Mouse (Mus musculus): Measurements from ENCODE around the gene Lrrc3b. TPM values are rescaled to one million over a fixed set of nuclear protein-coding genes. Genes with fewer than 3 reads are reported as not detected.

Lrrc3b gene
- total and polyA plus RNA-seq, 3 experiments: 31.7 to 39.8 (median 32.0) TPM

GRCm38 (mm10) chr14:15365045-15365444 lies 73.7 kb downstream of the Lrrc3b start:
- no peak overlapping the region for H3K9ac ChIP-seq (ENCODE audit: low read depth, low read length)
- intact Hi-C loops (cut with DNase I): no loop called here
- peaks cover 4% of the 10 kb centered on the region; the same call in 1 of the 2 replicates for H3K4me1 ChIP-seq (ENCODE audit: control insufficient read depth, insufficient read depth, low read length)
- no peak for DNase-seq
- no peaks in the 10 kb centered on the region for H3K79me2 ChIP-seq (replicated peaks; ENCODE audit: control insufficient read depth, insufficient read depth, low read length)
- no peak for TF ChIP-seq EP300 (IDR thresholded peaks at IDR 0.05; ENCODE audit: insufficient read depth, low read depth, low read length)
- no peak for TF ChIP-seq POLR2A (IDR thresholded peaks at IDR 0.05; ENCODE audit: insufficient read depth, low read depth, low read length)
- TF ChIP-seq CTCF (IDR thresholded peaks at IDR 0.05): no peak
- H3K36me3 ChIP-seq (ENCODE audit: control insufficient read depth, insufficient read depth, low read length): peaks cover 4% of the 10 kb centered on the region
- 94% methylated on average over 6 of the region's 6 CpGs for WGBS
- H3K4me3 ChIP-seq: no peak overlapping the region
- H3K27ac ChIP-seq: no peak overlapping the region
- H3K27me3 ChIP-seq (ENCODE audit: control insufficient read depth, insufficient read depth, low read length): no peaks in the 10 kb centered on the region

DNA sequence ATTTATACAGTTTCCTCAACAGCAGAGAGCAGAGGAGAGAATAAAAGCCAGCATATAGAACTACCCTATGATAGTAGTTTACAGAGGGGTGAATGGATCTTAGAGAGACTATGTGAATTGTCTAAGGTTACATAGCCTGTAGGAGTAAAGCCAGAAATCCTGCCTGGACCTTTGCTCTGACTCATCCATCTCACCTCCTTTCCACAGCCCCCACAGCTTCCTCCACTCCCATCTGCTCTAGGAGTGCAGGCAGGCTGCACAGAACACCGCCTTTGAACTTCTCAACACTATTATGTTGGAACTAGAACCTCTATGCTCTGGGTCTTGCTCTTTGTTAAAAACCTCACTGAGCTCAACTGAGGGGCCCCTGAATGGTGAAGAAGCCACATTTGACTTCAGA lies 78.9 kb downstream of the Lrrc3b start:
- Histone ChIP-seq H3K36me3 (ENCODE audit: control insufficient read depth, insufficient read depth, low read length) (peaks cover 11% of the 10 kb centered on the region), H3K27me3 (ENCODE audit: control insufficient read depth, insufficient read depth, low read length) (no peaks in the 10 kb centered on the region), H3K4me1 (ENCODE audit: control insufficient read depth, insufficient read depth, low read length) (peaks cover 9% of the 10 kb centered on the region), H3K27ac (no peak overlapping the region), H3K9ac (ENCODE audit: low read depth, low read length) (no peak overlapping the region), H3K4me3 (no peak overlapping the region), H3K79me2 (replicated peaks; ENCODE audit: control insufficient read depth, insufficient read depth, low read length) (no peaks in the 10 kb centered on the region)
- 56% methylated on average over 1 of the region's 1 CpGs for WGBS
- DNase-seq: no peak
- TF ChIP-seq EP300 (IDR thresholded peaks at IDR 0.05; ENCODE audit: insufficient read depth, low read depth, low read length) (no peak), CTCF (IDR thresholded peaks at IDR 0.05) (no peak), POLR2A (IDR thresholded peaks at IDR 0.05; ENCODE audit: insufficient read depth, low read depth, low read length) (no peak)
- intact Hi-C loops (cut with DNase I): loop anchor here (5.0 kb wide), 1 partner anchor 162 kb away; no protein-coding TSS in a partner anchor

GRCm38 (mm10) chr14:15359134-15359533 lies 79.7 kb downstream of the Lrrc3b start:
- no peak overlapping the region for H3K9ac ChIP-seq (ENCODE audit: low read depth, low read length)
- H3K27ac ChIP-seq: no peak overlapping the region
- 74% methylated on average over 3 of the region's 3 CpGs for WGBS
- H3K27me3 ChIP-seq (ENCODE audit: control insufficient read depth, insufficient read depth, low read length): no peaks in the 10 kb centered on the region
- no peak overlapping the region for H3K4me3 ChIP-seq
- peaks cover 9% of the 10 kb centered on the region for H3K4me1 ChIP-seq (ENCODE audit: control insufficient read depth, insufficient read depth, low read length)
- intact Hi-C loops (cut with DNase I): loop anchor here (5.0 kb wide), 1 partner anchor 163 kb away; no protein-coding TSS in a partner anchor
- DNase-seq: no peak
- TF ChIP-seq CTCF (IDR thresholded peaks at IDR 0.05) (no peak), POLR2A (IDR thresholded peaks at IDR 0.05; ENCODE audit: insufficient read depth, low read depth, low read length) (no peak), EP300 (IDR thresholded peaks at IDR 0.05; ENCODE audit: insufficient read depth, low read depth, low read length) (no peak)
- H3K36me3 ChIP-seq (ENCODE audit: control insufficient read depth, insufficient read depth, low read length): peaks cover 11% of the 10 kb centered on the region
- H3K79me2 ChIP-seq (replicated peaks; ENCODE audit: control insufficient read depth, insufficient read depth, low read length): no peaks in the 10 kb centered on the region

- Histone ChIP-seq H3K4me1 (ENCODE audit: control insufficient read depth, insufficient read depth, low read length) (peaks cover 7% of the 10 kb centered on the region), H3K9ac (ENCODE audit: low read depth, low read length) (no peak overlapping the region), H3K27ac (no peak overlapping the region), H3K27me3 (ENCODE audit: control insufficient read depth, insufficient read depth, low read length) (no peaks in the 10 kb centered on the region), H3K79me2 (replicated peaks; ENCODE audit: control insufficient read depth, insufficient read depth, low read length) (no peaks in the 10 kb centered on the region), H3K4me3 (no peak overlapping the region), H3K36me3 (ENCODE audit: control insufficient read depth, insufficient read depth, low read length) (peaks cover 11% of the 10 kb centered on the region)
- intact Hi-C loops (cut with DNase I): loop anchor here (1.0 to 5.0 kb wide), 4 partner anchors 81 to 1025 kb away; no protein-coding TSS in a partner anchor
- TF ChIP-seq POLR2A (IDR thresholded peaks at IDR 0.05; ENCODE audit: insufficient read depth, low read depth, low read length) (no peak), CTCF (IDR thresholded peaks at IDR 0.05) (peak; percentile 97), EP300 (IDR thresholded peaks at IDR 0.05; ENCODE audit: insufficient read depth, low read depth, low read length) (peak; percentile 79)
- DNase-seq: peak; percentile 68 to 82
- 10% methylated on average over 3 of the region's 3 CpGs for WGBS
Measured at GRCm38 (mm10) chr14:15355512-15355911, 83.3 kb downstream of the Lrrc3b start.

- 18% methylated on average over 5 of the region's 5 CpGs for WGBS
- peaks cover 3% of the 10 kb centered on the region; the same call in 1 of the 2 replicates for H3K4me1 ChIP-seq (ENCODE audit: control insufficient read depth, insufficient read depth, low read length)
- no peak overlapping the region for H3K27ac ChIP-seq
- no peaks in the 10 kb centered on the region for H3K79me2 ChIP-seq (replicated peaks; ENCODE audit: control insufficient read depth, insufficient read depth, low read length)
- no peak overlapping the region for H3K4me3 ChIP-seq
- no peak overlapping the region for H3K9ac ChIP-seq (ENCODE audit: low read depth, low read length)
- peaks cover 7% of the 10 kb centered on the region for H3K36me3 ChIP-seq (ENCODE audit: control insufficient read depth, insufficient read depth, low read length)
- intact Hi-C loops (cut with DNase I): loop anchor here (2.0 to 5.0 kb wide), 3 partner anchors 83 to 843 kb away; no protein-coding TSS in a partner anchor
- no peak for DNase-seq
- TF ChIP-seq EP300 (IDR thresholded peaks at IDR 0.05; ENCODE audit: insufficient read depth, low read depth, low read length) (no peak), POLR2A (IDR thresholded peaks at IDR 0.05; ENCODE audit: insufficient read depth, low read depth, low read length) (no peak), CTCF (IDR thresholded peaks at IDR 0.05) (no peak)
- no peaks in the 10 kb centered on the region for H3K27me3 ChIP-seq (ENCODE audit: control insufficient read depth, insufficient read depth, low read length)
Measured at GRCm38 (mm10) chr14:15354299-15354698, 84.5 kb downstream of the Lrrc3b start.

DNA sequence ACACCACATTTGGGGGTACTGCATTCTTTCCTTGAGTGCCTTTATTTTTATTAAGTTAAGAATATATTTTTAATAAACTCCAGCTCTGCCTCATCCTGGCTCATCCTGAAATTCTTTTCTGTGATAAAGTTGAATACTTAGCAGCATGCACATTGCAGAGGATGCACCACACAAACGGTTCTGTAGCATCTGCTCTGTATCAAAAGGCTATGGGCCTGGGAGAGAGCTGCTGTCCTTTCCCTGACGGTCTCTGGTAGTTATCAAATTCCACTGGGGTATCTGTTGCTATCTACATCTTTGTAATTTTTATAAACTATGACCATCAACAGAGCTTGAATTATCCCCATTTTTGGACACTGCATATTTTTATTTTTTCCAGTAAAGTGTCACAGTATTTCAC lies 105.7 kb downstream of the Lrrc3b start:
- no peak overlapping the region for H3K9ac ChIP-seq (ENCODE audit: low read depth, low read length)
- H3K27ac ChIP-seq: no peak overlapping the region
- TF ChIP-seq CTCF (IDR thresholded peaks at IDR 0.05) (no peak), POLR2A (IDR thresholded peaks at IDR 0.05; ENCODE audit: insufficient read depth, low read depth, low read length) (no peak), EP300 (IDR thresholded peaks at IDR 0.05; ENCODE audit: insufficient read depth, low read depth, low read length) (no peak)
- H3K79me2 ChIP-seq (replicated peaks; ENCODE audit: control insufficient read depth, insufficient read depth, low read length): no peaks in the 10 kb centered on the region
- no peaks in the 10 kb centered on the region for H3K36me3 ChIP-seq (ENCODE audit: control insufficient read depth, insufficient read depth, low read length)
- H3K4me1 ChIP-seq (ENCODE audit: control insufficient read depth, insufficient read depth, low read length): no peaks in the 10 kb centered on the region
- DNase-seq: no peak
- no peaks in the 10 kb centered on the region for H3K27me3 ChIP-seq (ENCODE audit: control insufficient read depth, insufficient read depth, low read length)
- intact Hi-C loops (cut with DNase I): no loop called here
- WGBS: 44% methylated on average over 2 of the region's 2 CpGs
- H3K4me3 ChIP-seq: no peak overlapping the region

All from heart, adult 2 months (tissue).